Mouse (Mus musculus): ENCODE measurements at regions not wholly inside any gene's neighbourhood (a gene's known extent, or its start where the extent isn't known, plus 50 kb on each side); places are given as distances from the start of the nearest gene placed in this dataset.

GRCm38 (mm10) chr12:35592866-35593265, 58.0 kb upstream of the Ahr start:
- TF ChIP-seq CTCF (IDR thresholded peaks at IDR 0.05; ENCODE audit: borderline replicate concordance, control insufficient read depth, extremely low read depth, insufficient read depth, low read length, poor library complexity): no peak
- no peak for TF ChIP-seq POLR2A (IDR thresholded peaks at IDR 0.05; ENCODE audit: control insufficient read depth, extremely low read depth, insufficient read depth, low read length, poor library complexity)
